Mouse (Mus musculus) midbrain, embryonic 14.5 days (tissue): Measurements from ENCODE around the gene Crybg1. TPM values are rescaled to one million over a fixed set of nuclear protein-coding genes. Genes with fewer than 3 reads are reported as not detected.

Source experiments
- ATAC-seq: fragments of 200-750 bp; cut with Nextera tagmentation; 2 replicates; pipeline ENCODE4 v1.8.0; 2017; ENCODE audit warnings: moderate number of reproducible peaks, moderate library complexity; ENCODE audit not compliant: low FRiP score, low TSS enrichment
- DNase-seq: peaks from one replicate; pipeline ENCODE4 v3.0.0-alpha.2; 2015
- H3K27ac ChIP-seq: fragments of 300-500 bp; sonication (generic); replicated peaks from 2 replicates; pipeline ENCODE4 v1.5.1; 2014; ENCODE audit warnings: mild to moderate bottlenecking, low read depth, low read length, moderate library complexity
- H3K27me3 ChIP-seq: fragments of 300-500 bp; sonication (generic); 2 replicates; pipeline ENCODE4 v1.6.1; 2014; ENCODE audit warnings: low read length, control low read depth, mixed read lengths; ENCODE audit not compliant: control insufficient read depth, insufficient read depth
- H3K36me3 ChIP-seq: fragments of 300-500 bp; sonication (generic); 2 replicates; pipeline ENCODE4 v1.6.1; 2014; ENCODE audit warnings: low read length, control low read depth; ENCODE audit not compliant: control insufficient read depth, insufficient read depth
- H3K4me1 ChIP-seq: fragments of 300-500 bp; sonication (generic); 2 replicates; pipeline ENCODE4 v1.6.1; 2014; ENCODE audit warnings: mild to moderate bottlenecking, antibody characterized with exemption, low read length, control low read depth; ENCODE audit not compliant: control insufficient read depth, insufficient read depth
- H3K4me2 ChIP-seq: fragments of 300-500 bp; sonication (generic); 2 replicates; pipeline ENCODE4 v1.6.1; 2014; ENCODE audit warnings: mild to moderate bottlenecking, low read length, moderate library complexity
- H3K4me3 ChIP-seq: fragments of 300-500 bp; sonication (generic); replicated peaks from 2 replicates; pipeline ENCODE4 v1.5.1; 2014; ENCODE audit warnings: low read depth, low read length
- H3K9ac ChIP-seq: fragments of 300-500 bp; sonication (generic); replicated peaks from 2 replicates; pipeline ENCODE4 v1.6.1; 2014; ENCODE audit warnings: mild to moderate bottlenecking, low read length, moderate library complexity
- H3K9me3 ChIP-seq: fragments of 300-500 bp; sonication (generic); 2 replicates; pipeline ENCODE4 v1.6.1; 2016; ENCODE audit warnings: low read length, control low read depth, mixed read lengths; ENCODE audit not compliant: control insufficient read depth
- WGBS: fragments of 180-500 bp; shearing (Covaris S2); extraction: QIAGEN DNeasy Blood & Tissue Kit; methylation state at CpG from one replicate; pipeline ENCODE4 v1.1.7; 2014; 5-methylcytosine and 5-hydroxymethylcytosine counted together
- polyA plus RNA-seq: library from polyadenylated mRNA; unstranded; fragments of >200 nt; fragmentation: Nextera tagmentation; extraction: Ambion mirVana; gene quantifications from 2 replicates; pipeline ENCODE4 v1.2.1, GENCODE M21; 2014

Crybg1 gene
- polyA plus RNA-seq, 1 experiment from 2014 or later = 0.29 TPM

GRCm38 (mm10) chr10:44160150-44160549 is 11.5 kb upstream of the Crybg1 start:
- WGBS = 56% methylated on average over 4 of the region's 4 CpGs
- H3K27ac ChIP-seq = no peak overlapping the region

GRCm38 (mm10) chr10:44157489-44157888 is 8.8 kb upstream of the Crybg1 start:
- H3K27me3 ChIP-seq = no peaks in the 10 kb centered on the region
- WGBS = 71% methylated on average over 2 of the region's 2 CpGs
- H3K4me2 ChIP-seq = no peak overlapping the region
- H3K4me1 ChIP-seq = no peaks in the 10 kb centered on the region
- H3K4me3 ChIP-seq = no peak overlapping the region
- ATAC-seq (no peak), DNase-seq (no peak)
- H3K36me3 ChIP-seq = no peaks in the 10 kb centered on the region
- no peak overlapping the region for H3K27ac ChIP-seq
- H3K9me3 ChIP-seq = no peaks in the 10 kb centered on the region
- H3K9ac ChIP-seq = no peak overlapping the region

More at GRCm38 (mm10) chr10:44160150-44160549, 11.5 kb upstream of the Crybg1 start:
- no peak for ATAC-seq
- Histone ChIP-seq H3K4me2 (no peak overlapping the region), H3K27me3 (no peaks in the 10 kb centered on the region), H3K9me3 (no peaks in the 10 kb centered on the region), H3K4me3 (no peak overlapping the region), H3K9ac (no peak overlapping the region), H3K4me1 (no peaks in the 10 kb centered on the region), H3K36me3 (no peaks in the 10 kb centered on the region)
- DNase-seq = peak; percentile 73

GRCm38 (mm10) chr10:44150501-44150900 is 1.8 kb upstream of the Crybg1 start:
- no peak overlapping the region for H3K4me3 ChIP-seq
- no peak overlapping the region for H3K9ac ChIP-seq
- H3K27ac ChIP-seq = no peak overlapping the region
- no peak for DNase-seq
- H3K36me3 ChIP-seq = no peaks in the 10 kb centered on the region
- H3K4me1 ChIP-seq = peaks cover 7% of the 10 kb centered on the region; the same call in 1 of the 2 replicates
- no peaks in the 10 kb centered on the region for H3K9me3 ChIP-seq
- H3K27me3 ChIP-seq = peaks cover 3% of the 10 kb centered on the region; the same call in 1 of the 2 replicates
- ATAC-seq = no peak
- H3K4me2 ChIP-seq = no peak overlapping the region
- 92% methylated on average over 2 of the region's 2 CpGs for WGBS

DNA sequence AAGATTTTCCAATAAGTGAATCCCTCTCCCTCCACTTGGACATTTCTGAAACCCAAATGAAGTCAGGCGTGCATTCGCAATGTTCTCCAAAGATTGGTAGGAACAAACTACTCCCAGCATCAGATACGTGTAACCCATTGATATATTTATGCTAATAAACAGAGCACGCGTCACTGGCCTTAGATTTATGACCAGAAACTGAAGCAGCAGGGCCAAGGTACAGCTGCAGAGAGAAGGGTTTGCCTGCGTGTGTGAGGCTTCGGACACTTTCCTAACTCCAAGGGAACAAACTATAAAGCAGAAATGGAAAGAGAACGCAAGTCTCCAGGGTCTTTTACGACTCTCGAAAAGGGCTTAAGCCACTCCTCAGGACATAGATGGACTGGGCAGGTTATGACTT is 5.3 kb downstream of the Crybg1 start:
- H3K9me3 ChIP-seq = no peaks in the 10 kb centered on the region
- 93% methylated on average over 10 of the region's 10 CpGs for WGBS
- H3K9ac ChIP-seq = no peak overlapping the region
- no peak overlapping the region for H3K4me3 ChIP-seq
- H3K27ac ChIP-seq = no peak overlapping the region
- H3K4me1 ChIP-seq = no peaks in the 10 kb centered on the region
- no peaks in the 10 kb centered on the region for H3K27me3 ChIP-seq
- ATAC-seq (no peak), DNase-seq (no peak)
- no peak overlapping the region for H3K4me2 ChIP-seq
- H3K36me3 ChIP-seq = no peaks in the 10 kb centered on the region

DNA sequence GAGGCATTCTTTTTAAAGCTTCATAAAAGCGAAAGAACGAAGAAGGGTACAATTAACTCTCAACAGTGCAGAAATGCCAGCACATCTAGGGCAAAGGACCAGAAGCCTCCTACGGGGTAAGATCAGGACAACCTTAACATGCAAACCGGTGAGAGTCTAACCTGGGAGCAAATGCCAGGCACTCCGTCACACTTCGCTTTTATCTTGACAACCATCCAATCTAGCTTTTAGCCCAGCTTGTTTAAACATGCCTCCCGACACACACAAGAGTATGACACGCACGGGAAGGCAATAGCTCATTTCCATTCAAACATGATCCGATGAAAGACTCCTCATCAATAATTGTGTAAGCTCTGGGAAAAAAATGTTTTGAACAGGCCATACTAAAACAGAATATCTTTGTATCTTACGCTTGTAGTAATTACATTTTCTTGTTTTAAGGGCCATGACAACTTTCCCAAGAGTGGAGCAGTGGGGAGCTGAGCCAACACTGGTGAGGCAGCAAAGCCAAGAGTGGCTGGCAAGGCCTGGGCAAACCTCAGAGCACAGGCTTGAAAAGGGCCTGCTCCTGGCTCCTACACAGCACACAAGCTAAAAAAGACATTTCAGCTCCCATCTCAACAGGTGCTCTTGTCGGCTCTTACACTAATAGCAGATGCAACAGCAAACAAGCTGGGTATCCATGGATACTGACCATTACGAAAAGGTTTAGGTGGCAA is 10.4 kb downstream of the Crybg1 start:
- no peaks in the 10 kb centered on the region for H3K4me1 ChIP-seq
- no peaks in the 10 kb centered on the region for H3K27me3 ChIP-seq
- H3K4me2 ChIP-seq = no peak overlapping the region
- H3K9ac ChIP-seq = no peak overlapping the region
- no peak for DNase-seq
- H3K9me3 ChIP-seq = no peaks in the 10 kb centered on the region
- no peak for ATAC-seq
- 77% methylated on average over 13 of the region's 13 CpGs for WGBS
- H3K27ac ChIP-seq = no peak overlapping the region
- H3K36me3 ChIP-seq = no peaks in the 10 kb centered on the region
- H3K4me3 ChIP-seq = no peak overlapping the region

DNA sequence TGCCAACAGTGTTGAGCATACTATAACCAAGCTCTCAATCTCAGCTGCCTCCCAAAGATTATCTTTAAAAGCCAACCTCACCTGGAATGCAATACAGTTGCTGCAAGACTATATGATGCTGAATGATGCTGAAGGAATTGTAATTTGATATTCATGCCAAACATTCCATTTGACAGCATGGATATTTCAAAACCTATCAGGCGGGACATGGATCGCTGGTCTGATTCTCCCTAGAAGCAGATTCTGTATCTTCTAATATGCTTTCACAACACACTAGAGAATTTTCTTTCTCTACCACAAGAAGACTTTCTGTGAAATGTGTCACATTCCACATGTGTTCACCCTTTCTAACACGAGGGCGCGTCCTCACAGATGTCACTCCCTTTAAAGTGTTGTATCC is 22.6 kb downstream of the Crybg1 start:
- 0 out of 2 replicates have a peak, but pooled peaks cover 3% of the 10 kb centered on the region for H3K4me1 ChIP-seq
- 94% methylated on average over 5 of the region's 5 CpGs for WGBS
- no peak overlapping the region for H3K9ac ChIP-seq
- no peak overlapping the region for H3K4me3 ChIP-seq
- H3K27ac ChIP-seq = no peak overlapping the region
- no peak for DNase-seq
- H3K4me2 ChIP-seq = no peak overlapping the region
- H3K36me3 ChIP-seq = no peaks in the 10 kb centered on the region
- no peak for ATAC-seq
- no peaks in the 10 kb centered on the region for H3K9me3 ChIP-seq
- no peaks in the 10 kb centered on the region for H3K27me3 ChIP-seq

DNA sequence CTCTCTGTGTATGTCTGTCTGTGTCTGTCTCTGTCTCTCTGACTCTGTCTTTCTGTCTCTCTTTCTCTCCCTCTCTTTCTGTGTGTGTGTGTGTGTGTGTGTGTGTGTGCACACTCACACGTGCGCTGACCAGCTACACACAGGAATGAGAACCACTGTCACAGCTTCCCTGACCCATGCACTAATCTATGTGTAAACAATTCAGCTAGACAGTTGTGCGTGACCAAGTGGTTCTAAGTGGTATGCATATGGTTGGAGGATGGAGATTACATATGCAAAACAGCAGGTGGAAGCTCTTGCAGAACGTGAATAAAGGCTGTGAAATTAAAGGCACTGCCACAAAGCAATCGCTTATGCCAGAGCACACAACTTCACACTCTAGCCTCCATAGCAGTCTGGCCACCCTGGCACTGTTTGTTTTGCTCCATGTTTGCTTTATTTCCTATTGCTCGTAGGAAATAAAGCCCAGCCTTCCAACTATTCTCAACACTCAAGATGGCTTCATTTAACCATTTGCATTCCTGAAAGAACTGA is 24.2 kb downstream of the Crybg1 start:
- no peaks in the 10 kb centered on the region for H3K9me3 ChIP-seq
- no peak overlapping the region for H3K4me3 ChIP-seq
- 0 out of 2 replicates have a peak, but pooled peaks cover 3% of the 10 kb centered on the region for H3K4me1 ChIP-seq
- no peak for DNase-seq
- H3K9ac ChIP-seq = no peak overlapping the region
- WGBS = 39% methylated on average over 6 of the region's 6 CpGs
- H3K36me3 ChIP-seq = no peaks in the 10 kb centered on the region
- ATAC-seq = no peak
- no peak overlapping the region for H3K27ac ChIP-seq
- no peaks in the 10 kb centered on the region for H3K27me3 ChIP-seq
- no peak overlapping the region for H3K4me2 ChIP-seq

DNA sequence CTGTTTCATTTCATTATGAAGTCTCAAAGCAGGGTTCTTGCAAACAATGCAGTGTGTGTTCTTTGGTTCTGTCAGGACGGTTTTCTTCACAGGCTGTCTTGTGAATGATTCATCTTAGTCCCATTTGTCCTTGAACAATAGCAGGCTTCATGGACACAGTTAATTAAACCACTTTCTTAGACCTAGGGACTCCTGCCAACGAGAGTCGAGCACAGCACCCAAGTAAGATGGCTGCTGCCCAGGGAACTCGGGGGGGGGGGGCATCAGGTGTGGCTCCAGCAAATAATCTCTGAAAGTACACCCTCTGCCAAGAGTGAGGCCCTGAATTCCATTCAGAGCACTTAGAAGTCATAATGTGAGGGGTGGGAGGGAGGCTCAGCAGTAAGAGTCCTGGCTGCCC is 30.0 kb downstream of the Crybg1 start:
- H3K9me3 ChIP-seq = no peaks in the 10 kb centered on the region
- no peaks in the 10 kb centered on the region for H3K36me3 ChIP-seq
- no peaks in the 10 kb centered on the region for H3K27me3 ChIP-seq
- no peak overlapping the region for H3K4me2 ChIP-seq
- H3K27ac ChIP-seq = no peak overlapping the region
- H3K4me3 ChIP-seq = no peak overlapping the region
- peak; percentile 28 for DNase-seq
- 12% methylated on average over 4 of the region's 4 CpGs for WGBS
- H3K9ac ChIP-seq = no peak overlapping the region
- ATAC-seq = no peak
- H3K4me1 ChIP-seq = no peaks in the 10 kb centered on the region

DNA sequence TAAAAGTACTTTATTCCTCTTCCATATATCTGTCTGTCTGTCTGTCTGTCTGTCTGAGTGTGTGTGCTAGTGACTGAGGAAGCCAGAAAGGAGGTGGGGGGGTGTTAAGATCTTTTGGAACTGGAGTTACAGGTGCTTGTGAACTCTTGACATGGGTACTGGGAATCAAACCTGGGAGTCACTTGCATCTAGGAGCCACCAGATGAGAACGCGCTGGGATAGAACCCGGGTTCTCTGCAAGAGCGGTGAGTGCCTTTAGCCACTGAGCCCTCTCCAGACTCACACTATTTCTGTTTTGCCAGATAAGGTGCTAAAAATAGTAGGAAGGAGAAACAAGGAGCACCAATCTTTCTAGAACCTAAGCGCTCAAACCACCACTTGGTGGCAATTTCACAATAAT is 31.9 kb downstream of the Crybg1 start:
- DNase-seq (no peak), ATAC-seq (no peak)
- Histone ChIP-seq H3K4me3 (no peak overlapping the region), H3K4me1 (no peaks in the 10 kb centered on the region), H3K27me3 (no peaks in the 10 kb centered on the region), H3K27ac (no peak overlapping the region), H3K9me3 (no peaks in the 10 kb centered on the region), H3K36me3 (no peaks in the 10 kb centered on the region), H3K9ac (no peak overlapping the region), H3K4me2 (no peak overlapping the region)
- WGBS = 93% methylated on average over 5 of the region's 5 CpGs
